Mouse (Mus musculus) regulatory T cell (primary cell): ENCODE measurements around the gene Fnbp1l.

Experiments used
- in situ Hi-C: fragments of 300-600 bp; cut with MboI, MseI; formaldehyde crosslinking; loops from one replicate; pipeline ENCODE4 v1.15.1; 2025; ENCODE audit warnings: high pct_unique_total_duplicates

Fnbp1l gene

DNA sequence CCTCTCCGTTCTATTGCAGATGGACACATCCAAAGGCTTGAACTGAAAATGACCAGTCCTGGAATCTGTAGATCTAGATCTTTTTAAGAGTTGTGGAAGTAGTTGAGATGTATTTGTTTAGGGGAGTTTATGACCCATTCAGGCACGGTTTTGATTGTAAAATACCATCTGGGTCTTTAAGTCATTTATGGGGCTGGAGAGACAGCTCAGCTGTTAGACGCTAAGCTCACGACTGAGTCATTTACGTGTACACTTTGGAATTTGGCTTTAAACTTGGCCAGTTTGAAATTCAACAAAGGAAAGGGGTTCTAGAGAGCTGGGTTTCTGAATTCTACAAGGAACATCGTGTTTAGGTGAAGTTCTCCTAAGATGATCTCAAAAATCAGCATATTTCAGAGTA lies 124.8 kb downstream of the Fnbp1l start:
- in situ Hi-C loops, result no loop called here

DNA sequence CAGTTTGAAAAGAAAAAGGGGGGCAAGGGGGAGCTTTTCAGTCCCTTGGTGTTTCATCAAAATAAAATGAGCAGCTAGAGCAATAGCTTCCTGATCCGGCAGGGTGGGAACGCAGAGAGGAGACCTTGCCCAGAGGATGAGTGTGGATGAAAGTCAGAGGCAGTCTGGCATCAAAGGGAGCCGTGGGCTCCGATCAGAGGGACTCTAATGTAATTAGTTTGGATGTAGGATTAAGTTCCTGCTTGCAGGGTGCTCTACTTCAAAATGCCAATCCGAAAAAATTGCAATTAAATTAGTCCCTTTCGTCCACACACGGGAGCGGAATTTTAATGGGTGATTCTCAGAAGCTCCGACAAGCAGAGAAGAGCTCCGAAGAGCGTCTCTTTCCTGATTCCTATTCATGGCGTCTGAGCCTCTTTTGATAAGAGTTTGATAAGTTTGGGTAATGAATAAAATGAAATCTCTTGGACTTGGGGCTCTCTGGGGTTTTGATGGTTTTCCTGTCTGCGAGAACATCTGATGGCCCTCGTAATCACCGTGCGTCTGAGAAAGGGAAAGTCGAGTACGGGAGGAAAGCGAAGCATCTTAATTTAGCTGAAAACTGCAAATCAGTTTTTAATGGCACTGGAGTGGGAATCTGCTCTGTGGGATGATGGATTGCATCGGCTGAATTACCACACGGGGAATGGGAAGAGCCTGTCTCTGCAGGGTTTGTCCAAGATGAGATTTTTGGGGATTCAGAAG lies 126.5 kb downstream of the Fnbp1l start:
- in situ Hi-C loops, result no loop called here

DNA sequence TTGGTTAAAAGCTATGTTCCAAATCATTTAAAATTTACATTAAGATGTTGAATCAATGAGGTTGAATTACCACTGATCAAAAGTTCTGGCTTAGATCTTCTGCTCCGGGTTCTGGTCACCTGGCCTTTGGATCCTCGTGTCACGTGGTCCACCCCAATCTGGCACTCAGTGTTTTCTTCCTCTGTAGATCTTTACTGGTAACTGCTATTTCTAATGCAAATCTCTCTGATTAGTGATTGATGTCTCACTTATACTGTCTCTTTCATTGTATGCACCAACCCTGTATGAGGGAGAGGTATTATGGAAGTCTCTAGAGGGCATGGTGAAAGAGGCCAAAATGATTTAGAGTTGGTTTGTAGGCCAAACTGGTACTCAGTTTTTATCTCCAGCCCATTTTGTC lies 127.5 kb downstream of the Fnbp1l start:
- in situ Hi-C loops, result no loop called here

GRCm38 (mm10) chr3:122490574-122490973 lies 128.9 kb downstream of the Fnbp1l start:
- in situ Hi-C loops, result no loop called here
